Mouse (Mus musculus): ENCODE measurements at regions not wholly inside any gene's neighbourhood (a gene's known extent, or its start where the extent isn't known, plus 50 kb on each side); places are given as distances from the start of the nearest gene placed in this dataset.

DNA sequence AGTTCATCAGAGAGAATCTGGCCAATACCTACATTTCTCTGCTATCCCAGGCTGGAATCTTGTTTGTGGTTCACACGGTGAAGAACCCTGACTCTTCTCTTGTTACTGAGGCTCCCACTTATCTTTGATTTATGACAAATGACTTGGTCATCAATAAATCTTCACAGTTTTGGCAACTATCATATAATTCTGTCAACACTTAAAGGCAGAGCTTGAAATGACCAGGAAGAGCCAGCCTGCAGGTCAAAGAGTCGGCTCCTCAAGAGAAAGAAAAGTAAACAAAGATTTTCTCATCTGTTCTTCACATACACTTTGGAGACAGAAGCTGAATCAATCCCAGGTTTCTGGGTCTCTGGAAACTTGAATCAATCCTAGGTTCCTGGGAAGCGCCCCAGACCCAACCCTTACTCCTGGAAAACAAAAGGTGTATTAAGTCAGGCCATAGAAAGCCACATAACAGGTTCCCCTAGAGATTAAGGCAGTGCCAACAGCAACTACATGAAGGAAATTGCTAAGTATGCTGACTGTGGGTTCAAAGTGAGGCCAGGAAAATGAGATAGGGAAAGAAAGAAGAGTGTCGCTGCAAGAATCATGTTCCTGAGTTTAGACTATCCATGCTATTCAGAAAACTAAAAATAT is 56.7 kb upstream of the Mad2l1 start:
- ATAC-seq (ENCODE audit: insufficient number of reproducible peaks, low FRiP score, low TSS enrichment), result no peak

- no peak for ATAC-seq (ENCODE audit: insufficient number of reproducible peaks, low FRiP score, low TSS enrichment)
Observed at GRCm38 (mm10) chr6:66479576-66479975, 55.6 kb upstream of the Mad2l1 start.

GRCm38 (mm10) chr6:66480207-66480606 is 55.0 kb upstream of the Mad2l1 start:
- no peak for ATAC-seq (ENCODE audit: insufficient number of reproducible peaks, low FRiP score, low TSS enrichment)

GRCm38 (mm10) chr6:66482797-66483196 is 52.4 kb upstream of the Mad2l1 start:
- no peak for ATAC-seq (ENCODE audit: insufficient number of reproducible peaks, low FRiP score, low TSS enrichment)

Measured in cerebellum, adult (tissue).